Mouse (Mus musculus): ENCODE measurements around the gene Rasgrf1.

DNA sequence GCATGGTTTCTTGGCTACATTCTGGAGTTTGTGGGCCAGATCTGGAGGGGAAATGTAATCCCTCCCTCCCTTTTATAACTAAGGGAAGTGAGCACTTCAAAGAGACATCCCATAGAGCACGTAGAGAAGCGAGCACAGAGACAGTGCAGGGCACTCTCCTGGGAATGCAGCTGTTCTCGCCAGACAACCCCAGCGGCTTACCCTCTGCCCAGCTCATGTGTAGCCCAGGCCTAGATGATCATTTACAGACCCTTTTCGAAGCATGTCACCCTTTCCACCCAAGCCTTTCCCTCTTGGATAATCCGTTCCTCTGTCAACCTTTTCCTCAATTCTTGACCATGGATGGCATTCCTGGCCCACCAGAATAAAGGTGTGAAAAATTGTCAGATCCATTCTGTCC, 106.5 kb downstream of the Rasgrf1 start:
- no peak for TF ChIP-seq POLR2A (IDR thresholded peaks at IDR 0.05; ENCODE audit: low read depth, low read length)
- TF ChIP-seq CTCF (IDR thresholded peaks at IDR 0.05; ENCODE audit: borderline replicate concordance, insufficient read depth, low read length), result no peak
